Mouse (Mus musculus) hindbrain, embryonic 13.5 days (tissue): Measurements from ENCODE around the gene Impdh1. TPM values are rescaled to one million over a fixed set of nuclear protein-coding genes. Genes with fewer than 3 reads are reported as not detected.
"Not testable (repeated sequence)": the region's sequence is repeated elsewhere in the genome, so short reads cannot be mapped to it uniquely, and the experiment has no call there.

Experiments used
- ATAC-seq: fragments of 200-750 bp; cut with Nextera tagmentation; 2 replicates; pipeline ENCODE4 v1.8.0; 2017; ENCODE audit warnings: moderate TSS enrichment; ENCODE audit not compliant: low FRiP score
- H3K27ac ChIP-seq: fragments of 300-500 bp; sonication (generic); 2 replicates; pipeline ENCODE4 v1.5.1; 2015; ENCODE audit warnings: inconsistent platforms, mild to moderate bottlenecking, moderate library complexity
- H3K27me3 ChIP-seq: fragments of 300-500 bp; sonication (generic); 2 replicates; pipeline ENCODE4 v1.6.1; 2015; ENCODE audit warnings: mild to moderate bottlenecking, inconsistent platforms
- H3K36me3 ChIP-seq: fragments of 300-500 bp; sonication (generic); 2 replicates; pipeline ENCODE4 v1.6.1; 2015; ENCODE audit warnings: mild to moderate bottlenecking, inconsistent platforms
- H3K4me1 ChIP-seq: fragments of 300-500 bp; sonication (generic); replicated peaks from 2 replicates; pipeline ENCODE4 v1.6.1; 2015; ENCODE audit warnings: inconsistent platforms
- H3K4me2 ChIP-seq: fragments of 300-500 bp; sonication (generic); 2 replicates; pipeline ENCODE4 v1.6.1; 2015; ENCODE audit warnings: inconsistent platforms, mild to moderate bottlenecking, moderate library complexity
- H3K4me3 ChIP-seq: fragments of 300-500 bp; sonication (generic); 2 replicates; pipeline ENCODE4 v1.5.1; 2015; ENCODE audit warnings: mild to moderate bottlenecking, inconsistent platforms
- H3K9ac ChIP-seq: fragments of 300-500 bp; sonication (generic); 2 replicates; pipeline ENCODE4 v1.6.1; 2015; ENCODE audit warnings: mild to moderate bottlenecking, inconsistent platforms
- H3K9me3 ChIP-seq: fragments of 300-500 bp; sonication (generic); 2 replicates; pipeline ENCODE4 v1.6.1; 2016; ENCODE audit warnings: inconsistent platforms
- WGBS: fragments of 180-500 bp; shearing (Covaris S2); methylation state at CpG from one replicate; pipeline ENCODE4 v1.1.7; 2015; 5-methylcytosine and 5-hydroxymethylcytosine counted together
- polyA plus RNA-seq: library from polyadenylated mRNA; unstranded; fragments of >200 nt; fragmentation: Nextera tagmentation; extraction: Ambion mirVana; gene quantifications from 2 replicates; pipeline ENCODE4 v1.2.1, GENCODE M21; 2015

Gene Impdh1
- polyA plus RNA-seq, 1 experiment from 2014 or later: 58.1 TPM

DNA sequence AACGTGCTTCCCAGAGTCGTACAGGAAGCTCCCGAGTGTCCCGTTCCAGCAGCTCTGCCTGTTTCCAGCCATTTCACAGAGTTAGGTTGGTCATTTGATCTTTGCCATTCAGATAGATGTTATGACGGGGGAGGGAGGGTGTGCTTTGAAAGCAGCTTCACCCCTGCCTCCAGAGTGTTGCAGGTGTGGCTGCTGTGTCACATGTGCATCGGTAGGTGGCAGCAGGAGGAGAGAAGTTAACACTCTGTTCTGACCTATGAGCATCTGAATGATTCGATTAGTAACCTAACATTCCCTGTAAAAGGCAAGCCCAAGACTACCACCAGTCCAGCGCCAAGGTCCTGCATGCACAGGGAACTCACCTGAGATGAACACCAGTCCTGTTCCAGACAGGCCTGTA lies 18.1 kb upstream of the Impdh1 start:
- 54% methylated on average over 8 of the region's 8 CpGs for WGBS
- Histone ChIP-seq H3K4me1 (no peaks in the 10 kb centered on the region), H3K4me2 (no peak overlapping the region), H3K27me3 (0 out of 2 replicates have a peak, but pooled peaks cover 3% of the 10 kb centered on the region), H3K9me3 (no peaks in the 10 kb centered on the region), H3K36me3 (no peaks in the 10 kb centered on the region), H3K4me3 (no peak overlapping the region), H3K27ac (no peak overlapping the region), H3K9ac (no peak overlapping the region)
- ATAC-seq: no peak

DNA sequence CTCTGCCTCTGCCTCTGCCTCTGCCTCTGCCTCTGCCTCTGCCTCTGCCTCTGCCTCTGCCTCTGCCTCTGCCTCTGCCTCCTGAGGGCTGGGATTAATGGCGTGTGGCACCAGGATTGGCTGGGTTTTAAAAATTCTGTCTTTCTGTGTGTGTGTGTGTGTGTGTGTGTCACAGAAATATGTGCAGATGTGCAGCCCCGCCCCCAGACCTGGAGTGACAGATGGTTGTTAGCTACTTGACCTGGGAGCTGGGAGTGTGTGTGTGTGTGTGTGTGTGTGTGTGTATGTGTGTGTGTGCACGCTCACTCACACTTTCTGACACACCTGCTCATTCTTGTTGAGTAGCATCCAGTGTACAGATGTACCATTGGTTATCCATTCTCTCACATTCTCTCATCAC lies 17.5 kb upstream of the Impdh1 start:
- Histone ChIP-seq H3K36me3 (no peaks in the 10 kb centered on the region), H3K9me3 (no peaks in the 10 kb centered on the region), H3K27me3 (0 out of 2 replicates have a peak, but pooled peaks cover 3% of the 10 kb centered on the region), H3K4me3 (no peak overlapping the region), H3K4me1 (no peaks in the 10 kb centered on the region), H3K9ac (no peak overlapping the region), H3K4me2 (no peak overlapping the region), H3K27ac (no peak overlapping the region)
- WGBS: 76% methylated on average over 3 of the region's 3 CpGs
- no peak for ATAC-seq

DNA sequence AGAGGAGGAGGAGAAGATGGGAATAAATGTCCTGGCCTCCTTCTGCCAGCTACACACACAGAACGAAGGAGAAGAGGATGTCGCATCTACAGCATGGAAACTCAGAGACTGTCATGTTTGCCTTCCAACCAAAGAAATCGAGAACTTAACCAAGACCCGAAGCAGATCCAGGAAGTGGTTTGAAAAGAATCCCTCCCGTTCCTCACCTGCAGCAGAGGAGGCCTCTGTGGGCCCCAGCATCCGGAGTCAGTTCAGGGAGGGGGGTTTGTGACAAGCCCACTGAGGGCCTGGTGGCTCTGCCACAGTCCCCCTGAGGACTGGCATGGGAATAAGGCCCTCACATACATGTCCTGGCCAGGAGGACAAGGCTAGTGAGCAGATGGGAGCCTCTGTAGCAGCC lies 16.2 kb upstream of the Impdh1 start:
- Histone ChIP-seq H3K36me3 (no peaks in the 10 kb centered on the region), H3K27ac (no peak overlapping the region), H3K9me3 (no peaks in the 10 kb centered on the region), H3K27me3 (0 out of 2 replicates have a peak, but pooled peaks cover 3% of the 10 kb centered on the region), H3K9ac (no peak overlapping the region), H3K4me3 (no peak overlapping the region), H3K4me2 (no peak overlapping the region), H3K4me1 (no peaks in the 10 kb centered on the region)
- ATAC-seq: no peak
- WGBS: 82% methylated on average over 6 of the region's 6 CpGs

DNA sequence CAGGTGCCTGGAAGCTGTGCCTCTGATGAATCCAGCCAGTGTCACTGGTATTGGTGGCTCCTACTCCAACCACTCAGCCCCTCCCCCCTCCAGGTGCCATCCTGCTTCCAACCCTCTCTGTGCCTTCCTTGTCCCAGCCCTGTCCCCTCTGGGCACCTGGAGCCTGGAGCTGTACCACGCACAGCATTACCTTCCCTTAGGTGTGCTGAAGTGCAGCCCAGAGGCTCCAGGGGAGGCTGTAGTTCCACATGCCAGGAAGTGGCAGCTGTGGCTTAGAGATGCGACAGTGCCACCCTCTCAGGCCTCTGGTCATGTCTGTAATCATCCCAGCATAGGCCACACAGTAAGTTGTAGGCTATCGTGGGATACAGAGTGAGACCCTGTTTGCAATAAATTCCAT lies 15.6 kb upstream of the Impdh1 start:
- Histone ChIP-seq H3K36me3 (no peaks in the 10 kb centered on the region), H3K27ac (no peak overlapping the region), H3K27me3 (0 out of 2 replicates have a peak, but pooled peaks cover 3% of the 10 kb centered on the region), H3K4me2 (no peak overlapping the region), H3K4me1 (no peaks in the 10 kb centered on the region), H3K4me3 (no peak overlapping the region), H3K9ac (no peak overlapping the region), H3K9me3 (no peaks in the 10 kb centered on the region)
- no peak for ATAC-seq
- 78% methylated on average over 3 of the region's 3 CpGs for WGBS

DNA sequence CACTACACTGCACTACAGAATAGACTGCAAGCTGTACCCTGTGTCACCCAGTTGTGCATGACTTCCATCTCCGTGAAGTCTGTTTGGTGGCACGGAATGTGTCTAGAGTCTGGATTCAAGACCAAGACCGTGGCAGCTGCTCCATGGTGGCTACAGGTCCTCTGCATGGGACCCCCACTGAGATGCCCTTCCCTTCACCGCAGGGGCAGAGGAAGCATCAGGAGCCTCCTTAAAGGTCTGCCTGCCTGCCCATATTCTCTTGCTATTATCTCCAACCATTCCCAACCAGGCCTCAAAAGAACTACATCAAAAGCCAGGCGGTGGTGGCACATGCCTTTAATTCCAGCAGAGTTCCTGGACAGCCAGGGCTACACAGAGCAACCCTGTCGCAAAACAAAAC lies 14.2 kb upstream of the Impdh1 start:
- Histone ChIP-seq H3K27me3 (0 out of 2 replicates have a peak, but pooled peaks cover 3% of the 10 kb centered on the region), H3K36me3 (no peaks in the 10 kb centered on the region), H3K4me3 (no peak overlapping the region), H3K4me1 (no peaks in the 10 kb centered on the region), H3K27ac (no peak overlapping the region), H3K9ac (no peak overlapping the region), H3K9me3 (no peaks in the 10 kb centered on the region), H3K4me2 (no peak overlapping the region)
- no peak for ATAC-seq
- 67% methylated on average over 6 of the region's 6 CpGs for WGBS

DNA sequence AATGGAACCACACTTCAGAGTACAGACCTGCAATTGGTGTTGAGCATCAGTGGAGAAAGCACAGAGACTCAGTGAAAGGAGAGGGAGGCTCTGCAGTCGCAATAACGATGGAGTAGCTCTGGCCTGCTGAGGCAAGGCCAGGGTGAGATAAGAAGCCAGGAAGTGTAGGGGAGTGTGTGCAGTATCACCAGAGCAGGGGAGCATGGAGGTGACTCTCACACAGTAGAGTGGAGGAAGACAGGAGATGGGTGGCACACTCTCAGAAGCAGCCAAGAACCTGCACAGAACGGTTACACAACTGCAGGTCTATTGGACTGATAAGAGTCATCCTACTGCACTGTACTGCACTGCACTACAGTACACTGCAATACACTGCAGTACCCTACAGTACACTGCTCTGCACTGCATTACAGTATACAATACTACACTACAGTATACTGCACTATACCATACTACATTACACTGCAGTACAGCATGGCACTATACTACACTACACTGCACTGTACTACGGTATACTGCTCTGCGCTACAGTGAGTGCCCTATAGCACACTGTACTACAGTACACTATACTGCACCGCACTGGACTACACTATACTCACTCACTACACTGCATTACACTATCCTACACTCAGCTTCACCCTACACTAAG lies 13.2 kb upstream of the Impdh1 start:
- H3K4me2 ChIP-seq: no peak overlapping the region
- H3K9ac ChIP-seq: no peak overlapping the region
- H3K9me3 ChIP-seq: no peaks in the 10 kb centered on the region
- H3K27me3 ChIP-seq: 0 out of 2 replicates have a peak, but pooled peaks cover 3% of the 10 kb centered on the region
- no peak overlapping the region for H3K27ac ChIP-seq
- no peaks in the 10 kb centered on the region for H3K4me1 ChIP-seq
- no peak overlapping the region for H3K4me3 ChIP-seq
- 93% methylated on average over 6 of the region's 6 CpGs for WGBS
- no peaks in the 10 kb centered on the region for H3K36me3 ChIP-seq
- ATAC-seq: no peak; the same call in 1 of the 2 replicates

DNA sequence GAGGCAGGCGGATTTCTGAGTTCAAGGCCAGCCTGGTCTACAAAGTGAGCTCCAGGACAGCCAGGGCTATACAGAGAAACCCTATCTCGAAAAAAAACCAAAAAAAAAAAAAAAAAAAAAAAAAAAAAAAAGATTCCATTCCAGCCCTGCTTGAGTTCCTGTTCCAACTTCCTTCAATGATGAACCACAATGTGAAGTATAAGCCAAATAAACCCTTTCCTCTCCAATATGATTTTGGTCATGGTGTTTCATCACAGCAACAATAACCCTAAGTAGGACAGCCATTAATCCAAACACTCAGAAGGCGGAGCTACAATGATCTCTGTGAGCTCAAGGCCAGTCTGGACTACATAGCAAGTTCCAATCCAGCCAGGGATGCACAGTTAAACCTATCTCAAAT lies 1.6 kb upstream of the Impdh1 start:
- 95% methylated on average over 2 of the region's 3 CpGs for WGBS
- H3K9me3 ChIP-seq, ATAC-seq: not testable (repeated sequence)

DNA sequence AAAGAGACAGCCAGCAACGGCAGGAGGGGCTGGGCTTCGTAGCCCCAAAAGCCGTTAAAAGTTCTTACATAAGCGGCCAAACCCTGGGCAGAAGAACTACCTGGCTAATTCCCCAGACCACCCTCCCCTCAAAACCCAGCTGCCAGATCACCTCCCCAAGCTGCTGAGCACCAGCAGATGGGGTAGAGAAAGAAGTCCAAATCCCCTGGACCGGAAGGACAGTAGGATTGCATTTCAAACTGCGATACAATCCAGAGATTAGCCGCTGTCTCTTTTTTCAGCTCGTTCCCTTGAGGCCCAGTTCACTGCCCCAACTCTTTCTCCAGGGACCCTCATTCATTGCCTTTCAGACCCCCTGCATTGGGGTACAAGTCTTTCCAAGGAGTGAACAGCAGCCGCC lies 983 bp downstream of the Impdh1 start:
- peak overlapping the region; percentile 83 for H3K9ac ChIP-seq
- WGBS: 10% methylated on average over 9 of the region's 9 CpGs

More for the DNA sequence above, 1.6 kb upstream of the Impdh1 start:
- H3K27ac ChIP-seq, H3K9ac ChIP-seq, H3K4me3 ChIP-seq, H3K4me2 ChIP-seq, H3K36me3 ChIP-seq: not testable (repeated sequence)
- peaks cover 24% of the 10 kb centered on the region for H3K27me3 ChIP-seq
- peaks cover 39% of the 10 kb centered on the region for H3K4me1 ChIP-seq

DNA sequence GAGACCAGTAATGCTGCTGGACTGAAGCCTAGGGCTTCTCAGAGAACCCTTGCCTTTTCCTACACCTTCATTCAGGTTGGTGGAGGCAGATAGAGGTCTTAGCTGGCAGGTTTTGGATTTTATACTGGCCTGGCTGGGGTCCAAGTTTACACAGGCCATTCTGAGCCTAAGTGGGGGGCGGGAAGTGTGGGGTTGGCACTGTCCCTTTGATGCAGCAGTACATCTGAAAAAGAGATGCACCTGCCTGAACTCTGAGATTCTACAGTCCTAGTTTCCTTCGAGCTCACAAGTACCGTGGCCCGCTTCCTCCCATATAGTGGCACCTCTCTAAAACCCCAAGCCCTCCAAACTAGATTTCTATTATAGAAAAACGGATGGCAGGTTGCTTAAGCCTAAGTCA lies 1.4 kb downstream of the Impdh1 start:
- 32% methylated on average over 5 of the region's 5 CpGs for WGBS
- Histone ChIP-seq H3K4me2 (peak overlapping the region; percentile 99), H3K9ac (no peak overlapping the region), H3K36me3 (no peaks in the 10 kb centered on the region), H3K9me3 (no peaks in the 10 kb centered on the region), H3K27ac (no peak overlapping the region), H3K27me3 (peaks cover 24% of the 10 kb centered on the region), H3K4me3 (peak overlapping the region; percentile 72; the same call in 1 of the 2 replicates), H3K4me1 (peaks cover 62% of the 10 kb centered on the region)
- ATAC-seq: no peak

More for the DNA sequence above, 983 bp downstream of the Impdh1 start:
- Histone ChIP-seq H3K4me1 (peaks cover 58% of the 10 kb centered on the region), H3K4me3 (peak overlapping the region; percentile 72), H3K9me3 (no peaks in the 10 kb centered on the region), H3K4me2 (peak overlapping the region; percentile 99), H3K27me3 (peaks cover 24% of the 10 kb centered on the region), H3K36me3 (no peaks in the 10 kb centered on the region), H3K27ac (no peak overlapping the region)
- ATAC-seq: no peak

DNA sequence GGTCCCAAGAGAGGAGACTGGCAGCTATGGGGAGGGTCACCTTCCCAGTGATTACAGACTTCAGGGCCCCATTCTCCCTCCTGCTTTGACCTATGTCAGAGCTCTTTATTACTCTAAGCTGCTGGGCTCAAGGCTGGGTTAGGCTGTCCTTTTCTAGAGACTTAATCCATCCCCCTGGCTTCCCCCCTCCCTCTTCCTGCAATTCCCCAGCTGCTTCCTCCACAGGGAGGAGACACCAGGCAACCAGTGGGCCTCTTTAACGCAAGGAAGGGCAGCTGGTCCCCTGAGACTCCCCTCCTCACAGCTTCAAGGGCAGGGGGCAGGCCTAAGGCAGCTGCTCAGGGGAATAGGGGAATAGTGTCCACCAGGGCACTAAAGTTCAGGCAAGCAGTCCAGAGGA lies 1.9 kb downstream of the Impdh1 start:
- H3K4me2 ChIP-seq: no peak overlapping the region
- H3K4me1 ChIP-seq: peaks cover 66% of the 10 kb centered on the region

DNA sequence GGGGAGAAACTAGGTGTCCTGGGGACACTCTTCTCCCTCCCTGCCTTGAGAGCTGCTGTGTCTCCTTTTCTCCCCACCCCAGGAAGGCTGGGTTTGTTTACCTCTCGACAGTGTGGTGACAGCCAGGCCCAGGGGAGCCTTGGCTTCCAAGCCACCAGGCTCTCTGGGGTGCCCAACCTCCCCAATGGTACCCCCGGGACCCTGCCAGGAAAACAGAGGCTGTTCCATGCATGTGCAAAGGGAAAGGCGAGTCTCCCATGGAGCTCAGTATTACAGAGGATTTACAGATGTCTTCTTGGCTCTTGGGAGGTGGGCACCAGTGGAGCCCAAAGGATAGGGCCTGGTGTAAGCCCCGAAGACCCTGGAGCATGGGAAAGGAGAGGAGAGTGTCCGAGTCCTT lies 2.7 kb downstream of the Impdh1 start:
- Histone ChIP-seq H3K27ac (no peak overlapping the region), H3K36me3 (no peaks in the 10 kb centered on the region), H3K27me3 (peaks cover 24% of the 10 kb centered on the region), H3K4me2 (no peak overlapping the region), H3K9ac (no peak overlapping the region), H3K9me3 (no peaks in the 10 kb centered on the region), H3K4me1 (peaks cover 74% of the 10 kb centered on the region), H3K4me3 (no peak overlapping the region)
- 56% methylated on average over 5 of the region's 5 CpGs for WGBS
- no peak for ATAC-seq

More for the DNA sequence above, 1.9 kb downstream of the Impdh1 start:
- Histone ChIP-seq H3K9me3 (no peaks in the 10 kb centered on the region), H3K9ac (no peak overlapping the region), H3K27ac (no peak overlapping the region), H3K4me3 (no peak overlapping the region), H3K36me3 (no peaks in the 10 kb centered on the region), H3K27me3 (peaks cover 24% of the 10 kb centered on the region)
- 5% methylated on average over 1 of the region's 1 CpGs for WGBS
- ATAC-seq: no peak

DNA sequence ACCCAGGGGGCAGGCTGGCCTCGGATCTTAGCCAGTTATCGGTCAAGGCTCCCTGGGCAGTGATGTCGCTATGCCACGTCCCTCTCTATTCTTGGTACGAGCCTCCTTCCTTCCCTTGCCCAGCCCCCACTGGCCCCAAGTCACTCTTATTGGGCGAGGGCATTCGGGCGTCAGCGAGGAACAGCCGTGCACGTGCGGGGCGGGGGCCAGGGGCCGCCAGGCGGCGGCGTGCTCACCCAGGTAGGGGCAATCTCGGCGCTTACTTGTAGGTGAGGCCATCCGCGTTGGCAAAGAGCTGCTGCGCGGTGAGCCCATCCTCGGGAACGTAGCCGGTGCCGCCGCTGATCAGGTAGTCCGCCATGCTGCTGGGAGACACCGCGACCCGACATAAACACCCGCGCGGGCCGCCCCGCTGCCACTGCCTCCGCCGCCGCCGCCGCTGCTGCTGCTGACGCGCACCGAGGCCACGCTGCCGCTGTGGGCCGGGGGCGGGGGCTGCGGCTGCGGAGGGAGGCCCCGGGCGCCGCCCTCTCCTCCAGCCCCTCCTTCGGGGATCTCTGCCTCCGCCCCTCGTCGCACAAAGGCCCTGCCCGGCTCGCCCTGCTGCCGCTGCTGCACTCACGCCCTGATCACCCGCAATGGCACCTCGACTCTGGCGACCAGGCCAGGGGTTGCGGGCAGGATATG lies 4.2 kb downstream of the Impdh1 start:
- peak; percentile 83 for ATAC-seq
- under 1% methylated on average over 59 of the region's 66 CpGs for WGBS
- H3K27me3 ChIP-seq: peaks cover 24% of the 10 kb centered on the region
- peak overlapping the region; percentile 80 for H3K4me2 ChIP-seq
- peak overlapping the region; percentile 90 for H3K27ac ChIP-seq
- H3K4me1 ChIP-seq: peaks cover 74% of the 10 kb centered on the region
- peaks cover 3% of the 10 kb centered on the region for H3K36me3 ChIP-seq
- no peaks in the 10 kb centered on the region for H3K9me3 ChIP-seq
- peak overlapping the region; percentile 62 for H3K4me3 ChIP-seq
- H3K9ac ChIP-seq: peak overlapping the region; percentile 85

DNA sequence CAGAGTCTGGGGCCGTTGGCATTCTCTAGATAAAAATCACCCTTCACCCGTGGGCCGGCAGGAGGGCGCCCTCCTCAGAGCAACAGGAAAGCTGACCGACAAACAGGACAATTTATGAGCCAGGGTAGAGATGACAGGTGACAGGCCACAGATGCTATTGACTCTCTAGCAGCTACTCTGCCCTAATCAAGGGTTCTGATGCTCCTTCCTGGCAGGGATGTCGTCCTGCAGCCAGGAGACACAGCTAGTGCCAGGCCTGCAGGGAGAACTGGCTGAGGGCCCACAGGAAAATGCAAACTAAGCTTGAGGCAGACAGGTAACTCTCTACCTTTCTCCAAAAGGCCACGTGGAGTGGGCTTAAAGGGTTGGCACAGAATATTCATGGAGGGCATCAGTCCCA lies 5.0 kb downstream of the Impdh1 start:
- Histone ChIP-seq H3K36me3 (peaks cover 11% of the 10 kb centered on the region), H3K9ac (peak overlapping the region; percentile 85), H3K27me3 (peaks cover 24% of the 10 kb centered on the region), H3K4me3 (peak overlapping the region; percentile 62), H3K27ac (peak overlapping the region; percentile 90), H3K4me2 (peak overlapping the region; percentile 80), H3K9me3 (no peaks in the 10 kb centered on the region), H3K4me1 (peaks cover 69% of the 10 kb centered on the region)
- WGBS: 27% methylated on average over 7 of the region's 7 CpGs
- ATAC-seq: no peak
